Mouse (Mus musculus) 3134 (cell line): Measurements from ENCODE around the gene Prss48.
"Not testable (repeated sequence)": the region's sequence is repeated elsewhere in the genome, so short reads cannot be mapped to it uniquely, and the experiment has no call there.

Experiments used
- DNase-seq: peaks from one replicate; pipeline ENCODE4 v3.0.0-alpha.2; 2011; ENCODE audit warnings: low spot score; ENCODE audit not compliant: insufficient read length; ENCODE audit errors: extremely low read depth

Gene Prss48

DNA sequence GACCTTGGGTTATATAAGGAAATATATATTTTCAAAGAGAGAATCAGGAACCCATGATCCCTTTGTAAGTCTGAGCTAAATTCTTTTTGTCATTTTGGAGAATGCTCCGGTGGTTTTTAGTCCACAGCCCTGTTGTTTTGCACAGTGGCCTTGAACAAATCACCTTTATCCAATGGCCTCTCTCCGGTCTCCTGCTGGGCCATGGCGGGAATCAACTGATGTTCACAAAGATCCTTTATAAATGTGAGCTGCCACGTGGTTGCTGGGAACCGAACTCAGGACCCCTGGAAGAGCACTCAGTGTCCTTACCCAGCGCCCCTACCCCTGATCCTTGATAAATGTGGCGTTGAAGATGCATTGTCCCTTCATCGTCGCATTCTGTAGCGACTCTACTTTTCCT lies 2.5 kb upstream of the Prss48 start:
- DNase-seq, result no peak

DNA sequence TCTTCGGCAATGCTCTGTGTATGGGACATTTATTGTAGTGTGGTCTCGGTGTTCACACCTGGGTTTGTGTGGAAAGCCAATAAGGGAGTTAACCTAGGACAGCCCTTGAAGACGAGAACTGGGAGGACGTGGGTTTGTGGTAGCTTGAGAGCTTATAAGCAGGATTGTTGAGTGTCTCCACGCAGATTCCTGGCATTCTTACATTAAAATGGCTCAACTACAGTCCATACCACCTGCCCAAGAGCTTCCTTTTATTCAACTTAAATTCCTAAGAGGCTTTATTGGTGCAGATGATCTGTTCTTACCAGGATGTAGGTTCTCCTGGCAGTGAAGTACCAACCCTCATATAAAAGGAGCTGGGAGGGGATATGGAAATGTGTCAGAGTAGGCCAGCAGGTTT lies 649 bp upstream of the Prss48 start:
- no peak for DNase-seq

DNA sequence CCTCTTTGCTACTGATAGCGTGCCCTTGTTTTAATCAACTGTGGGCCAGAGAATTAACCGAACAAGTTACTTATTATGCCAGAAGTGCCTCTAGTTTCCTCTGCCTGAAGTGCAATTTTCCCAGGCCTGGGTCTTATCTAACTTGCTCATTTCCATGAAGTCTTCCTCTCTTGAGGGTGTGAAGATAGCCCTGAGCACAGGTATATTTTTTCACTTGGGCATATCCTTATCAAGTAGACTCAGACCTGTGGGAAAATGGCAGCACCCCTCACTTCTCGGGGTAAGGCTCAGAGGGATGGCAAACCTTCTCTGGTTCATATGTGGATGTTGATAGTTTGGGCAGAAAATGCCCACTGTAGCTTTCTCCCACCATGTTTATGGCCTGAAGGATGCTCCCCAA lies 1.0 kb downstream of the Prss48 start:
- DNase-seq, result no peak

DNA sequence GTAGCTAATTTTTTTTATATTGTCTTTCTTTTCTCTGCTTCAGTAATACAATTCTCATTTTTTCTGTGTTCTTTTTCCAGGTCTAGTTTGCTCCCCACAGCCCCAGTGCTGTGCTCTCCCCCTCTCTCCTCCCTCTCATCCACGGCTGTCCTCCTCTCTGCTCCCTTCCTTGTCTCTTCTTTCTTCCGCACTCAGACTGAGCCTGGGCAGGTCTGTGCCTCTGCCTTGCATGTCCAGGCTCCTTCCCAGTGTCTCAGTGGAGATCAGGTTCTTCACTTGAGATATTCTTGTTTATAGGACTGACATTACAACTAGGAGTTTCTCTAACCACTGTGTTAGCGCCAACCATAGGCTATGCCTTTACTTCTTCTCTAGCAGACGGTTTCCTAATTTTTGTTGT lies 7.6 kb downstream of the Prss48 start:
- no peak for DNase-seq

DNA sequence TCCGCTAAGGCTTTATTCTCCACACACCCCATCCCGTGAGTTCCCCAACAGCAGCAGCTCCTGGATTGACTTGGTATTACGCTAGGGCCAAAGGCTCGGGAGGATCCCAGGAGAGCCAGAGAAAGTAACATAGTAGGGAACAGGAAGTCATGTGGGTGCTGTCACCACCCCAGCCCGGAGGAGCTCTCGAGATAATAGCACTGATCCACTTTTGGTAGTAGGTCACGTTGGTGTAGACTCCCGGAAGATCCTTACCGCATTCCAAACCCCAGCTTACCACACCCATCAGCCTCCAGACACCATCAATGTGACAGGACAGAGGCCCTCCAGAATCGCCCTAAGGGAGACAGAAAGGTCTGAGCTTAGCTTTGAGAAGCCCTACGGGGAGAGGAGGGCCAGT lies 8.5 kb downstream of the Prss48 start:
- DNase-seq, result no peak

DNA sequence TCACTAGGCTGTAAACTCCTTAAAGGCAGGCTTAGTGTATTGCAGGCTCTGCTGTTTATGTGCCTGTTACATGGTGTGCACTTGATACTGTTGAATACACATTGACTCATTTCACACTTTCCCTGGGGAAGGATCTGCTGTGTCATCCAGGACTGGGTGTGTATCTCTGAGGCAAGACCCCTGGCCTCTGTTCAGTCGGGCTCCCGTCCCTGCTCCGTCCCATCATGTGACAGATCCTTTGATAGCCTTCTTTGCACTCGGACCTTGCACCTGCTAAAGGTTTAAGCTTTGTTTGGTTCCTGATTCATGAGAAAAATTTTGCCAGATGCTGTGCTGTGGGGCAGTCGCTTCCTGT lies 10.5 kb downstream of the Prss48 start:
- DNase-seq, result no peak

DNA sequence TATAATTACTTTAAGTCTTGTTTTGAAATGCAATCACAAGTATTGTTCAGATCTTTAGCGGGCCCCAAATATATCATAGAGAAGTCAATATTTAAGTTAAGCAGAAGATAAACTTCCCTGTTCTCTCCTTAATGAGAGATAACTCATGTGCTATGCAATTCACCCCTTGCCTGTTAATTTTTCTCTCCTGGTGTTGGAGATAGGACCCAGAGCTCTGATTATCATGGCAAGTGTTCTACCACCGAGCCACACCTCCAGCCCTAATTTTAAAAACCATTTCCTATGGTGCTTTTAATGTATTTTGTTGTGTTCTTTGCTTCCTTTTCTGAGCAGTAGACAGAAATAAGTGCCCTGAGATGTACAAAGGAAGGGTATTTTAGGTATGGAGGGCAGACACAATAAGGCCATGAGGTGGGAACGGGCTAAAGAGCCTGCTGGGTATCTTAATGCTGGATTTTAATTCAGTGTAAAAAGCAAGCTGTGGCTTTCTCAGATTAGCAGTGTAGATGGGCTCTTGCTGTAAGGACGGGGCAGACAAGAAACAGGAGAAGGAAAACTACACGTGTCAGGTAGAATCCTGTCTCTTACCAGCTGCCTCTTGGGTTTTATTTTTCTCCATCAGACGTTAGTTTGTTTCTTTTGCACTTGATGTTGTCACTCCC lies 11.0 kb downstream of the Prss48 start:
- no peak for DNase-seq

DNA sequence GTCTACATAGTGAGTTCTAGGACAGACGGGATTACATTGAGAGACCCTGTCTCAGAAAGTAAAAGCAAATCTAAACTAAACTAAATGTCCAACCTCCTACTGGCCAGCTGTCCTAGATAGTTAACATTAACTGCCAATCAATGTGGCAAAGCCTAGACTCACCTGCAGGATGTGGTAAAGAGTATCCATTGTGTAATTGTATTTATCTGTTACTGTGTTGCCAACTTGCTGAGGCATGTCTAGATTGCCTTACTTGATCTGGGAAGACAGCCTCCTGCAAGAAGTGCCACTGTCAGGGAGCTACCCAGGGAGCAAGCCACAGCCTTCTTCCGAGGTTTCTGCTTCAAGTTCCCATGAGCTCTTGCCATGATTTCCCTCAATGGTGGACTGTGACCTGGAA lies 15.1 kb downstream of the Prss48 start:
- DNase-seq, result no peak

DNA sequence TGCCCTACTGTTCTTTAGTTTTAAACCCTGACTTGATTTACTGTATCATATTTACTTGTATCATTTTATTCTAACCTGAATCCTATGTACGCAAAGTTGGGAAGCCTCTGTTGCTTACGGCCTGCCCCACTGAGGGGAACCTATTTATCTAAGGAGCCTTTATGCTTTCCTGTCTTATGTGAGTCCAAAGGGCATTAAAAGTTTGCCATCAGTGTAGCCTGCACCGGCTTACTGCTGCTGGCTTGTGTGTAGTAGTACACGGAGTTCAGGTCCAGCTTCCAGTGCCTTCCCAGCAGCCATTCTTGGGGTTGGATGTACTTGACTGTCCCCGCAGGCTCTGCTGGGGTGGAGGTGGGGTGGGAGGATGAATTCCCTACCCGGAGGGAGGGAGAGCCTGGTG lies 17.8 kb downstream of the Prss48 start:
- DNase-seq, result no peak

DNA sequence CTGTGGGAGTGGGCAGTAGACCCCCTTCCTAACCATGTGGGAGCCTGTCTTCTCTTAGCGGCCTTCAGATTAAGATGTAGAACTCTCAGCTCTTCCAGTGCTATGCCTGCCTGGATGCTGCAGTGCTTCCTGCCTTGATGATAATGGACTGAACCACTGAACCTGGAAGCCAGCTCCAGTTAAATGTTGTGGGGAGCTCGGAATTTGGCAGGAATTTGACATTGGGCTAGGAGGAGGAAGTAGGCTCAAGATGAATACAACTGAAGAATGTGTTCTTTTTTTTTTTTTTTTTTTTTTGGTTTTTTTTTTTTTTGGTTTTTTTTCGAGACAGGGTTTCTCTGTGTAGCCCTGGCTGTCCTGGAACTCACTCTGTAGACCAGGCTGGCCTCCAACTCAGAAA lies 20.5 kb downstream of the Prss48 start:
- DNase-seq, result not testable (repeated sequence)

DNA sequence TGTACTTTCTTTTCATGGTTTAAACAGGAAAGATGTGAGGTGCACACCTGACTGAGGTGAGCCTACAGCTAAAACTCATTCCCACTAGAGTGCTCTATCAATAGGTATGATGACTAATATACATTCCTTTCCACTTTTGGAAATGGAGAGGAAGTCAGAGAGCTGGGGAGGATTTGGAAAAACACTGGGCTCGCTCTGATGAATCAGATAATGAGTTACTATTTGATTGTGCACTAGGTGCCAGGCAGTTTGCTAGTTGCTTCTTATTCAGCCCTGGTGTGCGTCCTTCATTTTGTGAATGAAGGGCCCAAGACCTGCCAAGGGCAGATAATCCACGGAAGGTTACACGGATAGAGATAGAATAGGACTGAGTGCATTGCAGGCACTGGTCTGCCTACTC lies 22.3 kb downstream of the Prss48 start:
- DNase-seq, result no peak

DNA sequence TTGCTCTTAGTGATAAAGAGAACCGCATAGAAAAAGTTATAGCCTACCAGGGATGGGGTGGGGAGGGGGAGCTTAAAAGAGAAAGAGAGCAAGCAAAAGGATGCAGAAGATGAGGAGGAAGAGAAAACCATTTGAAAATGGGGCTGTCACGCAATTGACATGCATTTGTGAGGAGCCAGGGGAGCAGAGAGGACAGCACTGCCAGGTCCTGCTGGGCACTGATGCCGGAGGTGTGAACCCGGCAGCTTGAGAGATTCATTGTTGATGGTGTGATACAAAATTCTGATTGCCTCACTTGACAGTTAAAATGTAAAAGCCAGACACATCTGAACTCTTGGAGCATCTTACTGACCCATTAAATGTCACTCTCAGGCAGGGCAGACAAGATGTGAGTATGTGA lies 27.8 kb downstream of the Prss48 start:
- no peak for DNase-seq

DNA sequence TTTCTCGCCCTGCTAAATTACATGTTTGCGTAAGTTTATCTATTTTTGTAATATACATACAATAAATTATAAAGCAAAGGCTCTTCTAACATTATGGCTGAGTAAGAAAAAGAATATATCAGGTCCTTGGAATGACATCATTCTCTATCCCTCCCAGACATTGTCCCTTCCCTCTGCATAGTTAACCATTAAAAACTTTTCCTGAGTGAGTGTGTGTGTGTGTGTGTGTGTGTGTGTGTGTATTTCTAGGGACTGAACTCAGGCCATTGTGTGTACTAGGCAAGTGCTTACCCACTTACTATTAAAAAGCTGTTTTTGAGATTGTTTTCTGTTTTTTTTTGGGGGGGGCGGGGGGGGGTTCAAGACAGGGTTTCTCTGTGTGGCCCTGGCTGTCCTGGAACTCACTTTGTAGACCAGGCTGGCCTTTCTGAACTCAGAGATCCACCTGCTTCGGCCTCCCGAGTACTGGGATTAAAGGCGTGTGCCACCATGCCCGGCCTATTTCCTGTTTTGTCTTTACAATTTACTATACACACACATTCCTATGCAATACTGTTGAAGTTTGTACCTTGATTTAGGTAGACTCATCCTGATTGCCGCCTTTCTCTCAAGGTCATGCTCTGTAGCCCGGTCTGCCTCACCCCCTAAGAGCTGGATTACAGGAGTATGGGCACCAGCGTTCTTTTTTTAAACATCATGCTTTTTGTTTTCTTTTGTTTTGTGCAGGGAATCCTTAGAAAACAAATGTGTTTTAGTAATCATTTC lies 28.7 kb downstream of the Prss48 start:
- no peak for DNase-seq

DNA sequence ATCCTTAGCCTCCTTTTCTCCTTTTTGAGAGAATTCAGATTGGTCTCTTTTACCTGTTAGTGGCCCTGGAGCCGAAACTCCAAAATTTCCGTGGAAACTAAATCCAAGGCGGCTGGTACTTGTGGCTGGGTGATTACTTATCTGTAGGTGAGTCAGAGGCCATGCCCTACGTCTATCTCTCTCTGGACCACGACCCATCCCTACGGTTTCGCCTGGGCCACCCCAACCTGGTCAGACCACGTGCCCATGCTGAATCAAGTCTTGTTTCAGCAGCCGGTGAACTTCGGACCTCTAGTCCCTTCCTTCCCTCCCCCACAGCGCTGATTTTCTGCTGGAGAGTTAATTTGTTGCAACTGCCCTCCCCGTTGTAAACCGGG lies 30.7 kb downstream of the Prss48 start:
- DNase-seq, result peak; percentile 55

DNA sequence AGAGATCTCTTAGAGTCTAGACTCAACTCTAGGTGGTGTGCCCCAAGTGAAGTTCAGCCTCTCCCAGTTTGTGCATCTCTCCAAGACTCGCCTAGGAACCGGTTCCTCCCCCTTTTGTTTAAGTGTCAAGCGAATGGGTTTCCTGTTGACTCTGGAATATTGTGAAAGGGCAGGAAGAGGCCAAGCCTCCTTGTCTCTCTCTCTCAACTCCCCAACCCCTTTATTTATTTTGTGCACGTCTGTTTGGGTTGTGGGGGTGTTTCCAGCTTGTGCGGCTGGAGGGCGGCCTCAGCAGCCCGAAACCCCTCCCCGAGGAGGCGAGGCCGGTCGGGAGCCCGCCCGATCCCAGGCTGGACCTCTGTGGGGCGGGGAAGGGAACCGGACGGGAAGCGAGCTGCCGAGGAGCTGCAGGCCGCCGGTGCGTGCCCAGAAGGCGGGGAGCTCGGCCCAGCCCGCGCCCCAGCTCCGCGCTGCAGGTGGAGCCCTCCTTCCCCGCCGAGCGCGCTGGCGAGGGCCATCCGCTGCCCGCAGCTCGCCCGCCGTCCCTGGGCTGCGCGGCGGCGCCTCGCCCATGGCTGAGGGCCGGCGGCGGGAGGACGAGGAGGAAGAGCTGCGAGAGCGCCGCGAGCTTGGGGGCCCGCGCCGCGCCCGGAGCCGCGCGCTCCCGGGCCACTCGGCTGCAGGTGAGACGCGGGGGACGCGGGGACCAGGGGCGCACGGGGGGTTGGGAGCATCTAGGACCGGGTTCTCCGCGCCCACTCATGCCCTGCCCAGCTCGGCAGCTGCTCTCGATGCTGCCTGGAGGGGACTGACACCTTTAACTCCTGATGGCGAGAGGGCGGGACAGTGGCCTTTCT lies 31.3 kb downstream of the Prss48 start, which contains the start of gene Sh3d19:
Gene Sh3d19, plus strand, starts transcription at position 368 of the 857 bp plus-strand sequence.
- DNase-seq, result peak; percentile 90

DNA sequence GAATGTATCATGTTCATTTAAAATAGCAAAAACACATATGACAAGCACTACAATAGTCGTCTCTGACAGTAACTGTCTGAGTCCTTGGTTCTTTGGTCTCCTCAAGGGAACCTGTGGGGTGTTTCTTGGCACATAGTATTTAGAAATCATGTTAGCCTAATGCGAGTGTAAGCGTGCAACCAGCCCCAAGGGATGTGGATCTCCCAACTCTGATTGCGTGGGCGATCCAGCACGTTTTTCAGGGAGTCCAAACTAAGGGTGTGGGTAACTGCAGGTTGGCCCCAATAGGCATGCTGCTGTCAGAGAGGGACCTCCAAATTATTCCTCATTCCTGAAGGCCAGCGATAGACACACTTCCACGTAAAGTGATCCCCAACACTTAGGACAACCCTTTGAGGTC lies 33.3 kb downstream of the Prss48 start:
- DNase-seq, result no peak

DNA sequence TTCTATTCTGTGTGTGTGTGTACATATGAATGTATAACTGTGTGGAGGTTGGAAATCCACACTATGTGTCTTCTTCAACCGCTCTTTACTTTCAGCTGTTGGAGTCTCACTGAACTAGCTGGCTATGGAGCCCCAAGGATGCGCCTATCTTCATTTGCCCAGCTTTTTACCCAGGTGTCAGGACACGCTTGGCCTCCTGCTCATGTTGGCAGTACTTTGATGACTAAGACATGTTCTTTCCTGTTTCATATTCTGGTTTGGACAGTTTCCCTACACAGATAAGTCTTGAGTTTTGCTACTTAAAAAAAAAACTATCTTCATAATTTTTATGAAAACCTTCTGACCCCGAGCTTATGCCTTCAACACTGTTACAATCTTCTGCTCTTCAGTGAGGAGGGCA lies 36.8 kb downstream of the Prss48 start:
- no peak for DNase-seq

DNA sequence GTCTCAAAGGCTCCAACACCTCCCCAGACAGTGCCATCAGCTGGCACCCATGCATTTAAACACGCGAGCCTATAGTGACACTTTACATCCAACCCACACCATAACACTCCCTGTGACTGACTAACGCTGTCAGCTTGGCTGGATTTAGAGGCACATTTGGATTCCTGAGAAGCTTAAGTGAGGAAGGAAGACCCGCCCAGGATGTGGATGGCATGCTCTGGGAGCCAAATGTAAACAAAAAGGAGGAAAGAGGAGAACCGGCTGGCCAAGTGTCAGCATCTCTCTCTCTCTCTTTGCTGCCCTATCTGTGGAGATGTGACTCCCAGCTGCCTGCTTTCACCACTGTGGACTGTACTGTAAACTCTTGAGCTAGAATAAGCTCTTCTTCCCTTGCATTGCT lies 41.2 kb downstream of the Prss48 start:
- DNase-seq, result no peak

DNA sequence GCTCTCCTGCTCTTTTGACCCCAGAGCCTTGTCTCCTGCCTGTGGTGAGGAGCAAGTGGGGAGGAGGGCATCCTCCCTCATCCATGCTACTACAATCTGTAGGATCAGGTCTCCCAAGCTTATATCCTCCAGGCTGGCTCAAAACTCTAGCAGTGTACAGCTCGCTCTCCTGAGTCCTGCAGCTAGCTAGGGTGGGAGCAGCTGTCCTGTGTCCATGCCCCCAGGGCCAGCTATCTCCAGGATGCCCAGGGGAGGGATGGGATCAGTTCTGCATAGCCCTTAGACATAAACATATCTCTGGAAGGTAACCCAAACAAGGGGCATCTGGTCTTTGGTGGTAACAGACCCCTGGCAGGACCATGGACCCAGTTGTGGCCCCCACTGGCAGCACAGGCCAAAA lies 42.6 kb downstream of the Prss48 start:
- no peak for DNase-seq

DNA sequence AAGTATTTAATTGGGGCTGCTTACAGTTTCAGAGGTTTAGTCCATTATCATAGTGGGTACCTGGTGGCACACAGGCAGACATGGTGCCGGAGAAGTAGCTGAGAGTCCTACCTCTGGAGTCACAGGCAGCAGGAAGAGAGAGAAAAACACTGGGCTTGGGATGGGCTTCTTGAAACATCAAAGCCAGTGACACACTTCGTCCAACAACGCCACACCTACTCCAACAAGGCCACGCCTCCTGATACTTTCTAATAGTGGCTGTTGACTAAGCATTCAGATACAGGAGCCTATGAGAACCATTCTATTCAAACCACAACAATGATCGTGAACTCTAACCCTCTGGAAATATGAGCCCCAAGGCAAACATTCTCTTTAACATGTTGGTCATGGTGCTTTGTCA lies 46.6 kb downstream of the Prss48 start:
- DNase-seq, result no peak

DNA sequence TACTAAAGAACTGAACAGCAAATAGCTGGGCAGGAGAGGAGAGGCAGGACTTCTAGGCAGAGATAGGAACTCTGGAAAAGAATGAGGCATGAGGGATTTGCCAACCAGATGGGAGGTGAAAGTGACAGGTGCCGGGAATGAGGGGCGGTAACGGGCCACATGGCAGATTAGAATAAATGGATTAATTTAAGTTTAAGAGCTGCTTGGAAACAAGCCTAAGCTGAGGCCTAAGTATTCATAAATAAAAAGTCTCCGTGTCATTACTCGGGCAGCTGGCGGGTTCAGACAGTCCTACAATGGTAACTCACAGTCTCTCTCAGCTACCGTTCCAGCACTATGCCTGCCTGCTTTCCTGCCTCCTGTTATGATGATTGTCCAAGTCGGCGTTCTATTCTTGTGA lies 47.0 kb downstream of the Prss48 start:
- no peak for DNase-seq
